Mouse (Mus musculus): ENCODE results near the gene Timd2.
"Not testable (repeated sequence)": the region's sequence is repeated elsewhere in the genome, so short reads cannot be mapped to it uniquely, and the experiment has no call there.

Timd2 gene

DNA sequence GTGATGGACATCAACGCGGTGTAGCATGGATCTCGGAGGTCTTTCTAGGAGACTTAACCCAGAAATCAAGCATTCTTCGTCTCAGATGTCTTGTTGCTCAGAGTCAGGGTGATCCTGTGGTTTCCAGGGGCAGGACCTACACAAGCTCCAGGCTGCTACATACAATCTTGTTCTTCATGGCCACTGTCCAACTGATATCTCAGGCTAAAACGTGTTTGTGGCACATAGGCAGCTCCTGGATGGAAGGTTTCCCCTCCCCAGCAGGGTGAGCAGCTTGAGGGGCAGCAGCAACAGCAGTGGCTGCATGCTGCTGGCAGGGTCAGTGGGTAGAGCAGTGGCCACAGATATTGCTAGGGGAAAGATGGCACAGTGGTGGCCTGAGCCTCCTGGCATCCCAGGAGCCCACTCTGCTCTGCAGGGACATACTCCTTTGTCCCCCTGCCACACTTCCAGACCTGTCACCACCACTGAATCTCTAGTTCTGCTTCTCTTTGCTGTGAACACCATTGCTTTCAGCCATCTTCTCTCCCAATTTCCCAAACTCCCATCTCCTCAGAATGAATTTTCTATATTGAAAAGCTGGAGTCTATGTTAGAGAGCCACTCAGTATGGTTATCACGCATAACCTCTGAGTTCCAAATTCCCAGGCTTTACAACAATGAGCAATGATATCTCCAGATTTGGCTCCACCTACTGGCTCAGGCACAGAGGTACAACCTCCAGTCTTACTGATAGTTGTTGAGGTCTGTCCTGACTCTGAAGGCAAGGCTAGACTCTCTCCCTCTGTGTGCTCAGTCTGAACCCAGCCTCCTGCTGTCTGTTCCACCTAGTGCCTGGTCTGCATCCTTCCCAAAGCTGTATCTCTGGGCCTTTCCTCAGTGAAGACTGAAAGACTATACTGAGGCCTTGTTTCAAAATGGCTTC lies 41.0 kb downstream of the Timd2 start:
- in situ Hi-C loops (cut with MboI, MseI): loop anchor here (10.0 kb wide), 1 partner anchor 221 kb away; no protein-coding TSS in a partner anchor

DNA sequence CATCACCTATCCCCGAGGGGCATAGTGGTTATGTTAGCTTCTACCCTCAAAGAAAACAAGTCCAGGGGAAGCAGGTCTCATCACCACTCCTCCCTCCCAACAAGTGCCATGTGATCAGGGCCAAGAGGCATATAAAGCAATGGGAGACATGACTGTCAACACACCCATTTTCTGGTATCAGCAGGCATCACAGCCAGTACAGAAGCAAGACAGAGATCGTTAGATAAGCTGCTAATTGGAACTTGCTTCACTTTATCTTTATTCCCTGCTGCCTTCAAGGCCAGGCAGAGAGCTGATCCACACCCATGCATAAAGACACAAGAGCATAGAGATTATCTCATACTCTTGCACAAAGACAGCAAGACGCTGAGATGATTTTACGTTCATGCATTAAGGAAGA lies 43.6 kb downstream of the Timd2 start:
- in situ Hi-C loops (cut with MboI, MseI): loop anchor here (10.0 kb wide), 1 partner anchor 218 kb away; no protein-coding TSS in a partner anchor

DNA sequence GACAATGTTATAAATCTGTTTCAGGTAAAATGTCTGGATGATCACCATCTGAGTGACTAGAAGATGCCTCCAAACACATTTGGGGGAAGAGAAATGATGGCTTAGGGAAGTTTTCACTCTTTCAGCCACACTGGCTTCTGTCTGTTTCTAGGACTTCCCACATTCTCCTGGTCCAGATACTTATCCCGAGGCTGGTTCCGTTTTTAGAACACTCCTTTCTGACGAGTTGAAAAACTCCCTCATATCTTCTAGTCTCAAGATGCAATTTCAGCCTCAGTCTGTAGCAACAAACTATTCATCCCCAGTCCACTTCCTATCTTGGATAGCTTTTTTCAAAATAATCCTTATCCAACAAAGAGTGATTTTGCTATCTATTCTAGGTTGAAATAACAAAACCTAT lies 54.4 kb downstream of the Timd2 start:
- in situ Hi-C loops (cut with MboI, MseI): no loop called here

DNA sequence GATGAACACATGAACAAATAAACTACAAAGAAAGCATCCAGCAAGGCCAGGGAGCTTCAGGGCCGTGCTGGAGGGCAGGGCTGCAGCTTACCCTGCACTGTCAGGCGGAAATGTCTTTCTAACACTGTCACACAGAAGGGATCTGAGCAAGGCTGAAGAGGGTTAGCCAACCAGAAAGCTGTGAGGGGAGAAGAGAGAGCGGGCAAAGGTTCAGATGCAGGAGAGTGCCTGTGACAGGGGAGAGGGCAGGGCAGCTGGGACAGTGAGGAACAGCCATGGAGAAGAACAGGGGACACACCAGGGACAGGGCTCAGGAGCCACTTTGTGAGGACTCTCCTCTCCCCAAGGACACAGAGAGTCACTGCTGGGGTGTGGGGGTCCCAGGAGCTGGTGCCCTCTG lies 57.2 kb downstream of the Timd2 start:
- in situ Hi-C loops (cut with MboI, MseI): not testable (repeated sequence)

DNA sequence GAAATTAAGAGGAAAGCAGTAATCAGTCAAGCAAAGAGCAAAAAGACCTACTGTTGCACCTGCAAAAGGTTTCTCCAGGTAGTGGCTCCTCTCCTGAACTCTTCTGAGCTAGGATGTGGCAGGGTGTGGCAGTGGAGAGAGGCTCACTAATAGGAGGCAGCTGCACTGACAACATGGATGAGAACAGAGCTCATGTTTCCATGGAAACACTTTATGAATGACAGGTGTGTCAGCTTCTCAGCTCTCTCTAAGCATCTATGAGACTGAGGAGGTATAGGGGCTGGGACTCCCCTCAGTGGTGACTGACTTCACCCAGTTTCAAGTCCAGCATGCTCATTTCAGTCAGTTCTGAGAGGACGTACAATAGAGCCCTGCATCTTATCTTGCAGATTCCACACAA lies 62.0 kb downstream of the Timd2 start:
- in situ Hi-C loops (cut with MboI, MseI): no loop called here

DNA sequence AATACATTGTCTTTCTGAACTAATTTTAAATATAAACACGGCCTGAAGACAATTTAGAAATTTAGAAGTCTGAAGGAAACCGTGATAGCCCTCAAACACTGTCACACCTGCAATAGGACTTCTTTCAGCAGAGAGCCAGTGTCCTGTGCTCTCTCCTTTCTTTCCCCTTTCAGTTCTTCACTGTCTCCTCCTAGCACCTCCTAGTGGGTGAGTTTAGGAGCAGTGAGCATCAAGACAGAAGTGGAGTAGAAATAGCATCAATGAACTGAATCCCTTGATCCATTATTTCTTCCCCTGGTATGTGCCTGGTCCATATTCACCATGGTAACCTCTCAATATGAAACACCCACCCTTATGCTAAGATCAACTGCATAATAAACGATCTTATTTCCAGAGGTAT lies 70.3 kb downstream of the Timd2 start:
- in situ Hi-C loops (cut with MboI, MseI): loop anchor here (10.0 kb wide), 1 partner anchor 192 kb away; no protein-coding TSS in a partner anchor

DNA sequence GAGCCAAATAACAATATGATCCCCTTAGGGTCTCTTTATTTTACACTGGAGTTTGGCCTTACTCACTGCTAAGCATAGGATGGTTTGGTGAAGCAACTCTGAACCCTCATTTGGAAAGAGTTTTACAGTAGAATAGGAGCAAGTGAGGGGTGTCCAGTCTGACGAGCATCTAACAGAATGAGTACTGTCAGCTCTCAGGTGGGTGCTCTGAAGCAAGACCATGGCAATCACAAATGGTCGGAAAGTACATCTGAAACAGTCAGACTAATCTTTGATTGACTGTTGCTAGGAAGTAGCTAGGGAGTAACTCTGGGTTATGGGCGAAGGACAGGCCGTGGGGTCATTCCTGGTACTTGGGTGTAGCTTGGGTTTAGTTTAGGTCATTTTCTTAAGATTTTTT lies 71.3 kb downstream of the Timd2 start:
- in situ Hi-C loops (cut with MboI, MseI): loop anchor here (10.0 kb wide), 1 partner anchor 191 kb away; no protein-coding TSS in a partner anchor

DNA sequence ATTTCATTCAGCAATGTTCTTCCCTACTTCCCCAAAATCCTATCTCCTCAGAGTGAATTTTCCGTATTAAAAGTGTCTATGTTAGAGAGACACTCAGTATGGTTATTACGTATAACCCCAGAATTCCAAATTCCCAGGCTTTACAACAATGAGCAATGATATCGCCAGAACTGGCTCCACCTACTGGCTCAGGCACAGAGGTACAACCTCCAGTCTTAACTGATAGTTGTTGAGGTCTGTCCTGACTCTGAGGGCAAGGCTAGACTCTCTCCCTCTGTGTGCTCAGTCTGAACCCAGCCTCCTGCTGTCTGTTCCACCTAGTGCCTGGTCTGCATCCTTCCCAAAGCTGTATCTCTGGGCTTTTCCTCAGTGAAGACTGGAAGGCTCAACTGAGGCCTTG lies 75.2 kb downstream of the Timd2 start:
- in situ Hi-C loops (cut with MboI, MseI): loop anchor here (10.0 kb wide), 1 partner anchor 187 kb away; no protein-coding TSS in a partner anchor

DNA sequence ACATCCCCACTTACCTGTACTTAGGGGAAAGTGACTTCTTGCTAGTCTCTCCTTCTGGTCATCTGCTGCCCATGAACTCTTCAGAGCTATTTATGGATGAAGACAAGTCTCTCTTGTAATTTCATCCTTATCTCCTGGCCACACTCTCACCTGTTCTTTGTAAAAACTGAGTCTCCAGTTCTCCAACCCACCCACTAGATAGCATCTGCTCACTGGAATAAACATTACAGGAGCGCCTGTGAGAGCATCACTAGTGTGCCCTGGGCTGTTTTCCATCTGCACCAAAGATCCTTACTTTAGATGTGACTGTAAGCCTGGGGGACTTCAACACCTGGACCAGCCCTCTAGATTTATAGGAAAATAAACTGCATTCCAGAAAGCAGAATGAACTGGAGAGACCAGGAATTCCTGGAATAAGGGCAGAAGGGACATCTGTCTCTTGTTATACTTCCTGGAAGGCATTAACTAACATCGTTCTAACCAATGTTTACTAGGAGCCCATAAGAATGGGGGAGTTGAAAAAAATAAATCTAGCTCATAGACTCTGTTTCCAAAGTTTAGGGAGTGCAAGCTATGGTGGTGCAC lies 77.6 kb downstream of the Timd2 start, which contains the start of gene Dppa1:
Dppa1 (minus strand) TSS at position 51 of the 585 bp plus-strand sequence.
- in situ Hi-C loops (cut with MboI, MseI): loop anchor here (5.0 kb wide), 1 partner anchor 42 kb away; no protein-coding TSS in a partner anchor

DNA sequence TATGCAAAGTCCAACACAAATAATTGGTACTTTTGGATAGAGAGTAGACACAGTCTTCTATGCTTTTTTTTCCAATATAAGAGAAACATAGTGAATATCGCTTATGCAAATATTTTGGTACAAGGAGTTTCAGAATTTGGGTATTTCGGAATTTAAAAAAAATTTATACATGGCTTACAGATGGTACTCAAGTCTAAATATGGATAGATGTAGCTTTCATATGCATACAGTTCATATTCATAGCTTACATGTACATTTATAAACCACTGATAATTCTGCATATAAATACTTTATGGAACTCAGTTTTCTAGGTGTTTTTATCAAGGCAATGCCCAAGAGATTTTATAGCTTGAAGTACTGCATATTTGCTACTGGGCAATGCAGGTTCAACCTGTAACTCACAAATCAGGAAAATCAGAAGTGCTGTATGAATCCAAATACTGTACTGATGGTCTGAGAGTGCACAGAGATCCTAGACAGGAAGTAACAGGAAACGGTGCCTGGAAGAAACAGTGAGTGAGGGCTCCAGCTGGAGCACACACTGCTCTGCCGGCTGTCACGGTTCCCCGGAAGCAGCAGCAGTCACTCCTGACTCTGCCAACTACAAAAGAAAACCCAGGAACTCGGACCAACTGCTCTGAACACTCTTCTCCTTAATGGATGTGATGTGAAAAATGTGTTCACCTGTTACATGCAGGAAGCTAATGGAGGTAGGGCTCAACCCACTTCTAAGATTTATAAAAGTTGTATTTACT lies 86.3 kb downstream of the Timd2 start:
- in situ Hi-C loops (cut with MboI, MseI): no loop called here

DNA sequence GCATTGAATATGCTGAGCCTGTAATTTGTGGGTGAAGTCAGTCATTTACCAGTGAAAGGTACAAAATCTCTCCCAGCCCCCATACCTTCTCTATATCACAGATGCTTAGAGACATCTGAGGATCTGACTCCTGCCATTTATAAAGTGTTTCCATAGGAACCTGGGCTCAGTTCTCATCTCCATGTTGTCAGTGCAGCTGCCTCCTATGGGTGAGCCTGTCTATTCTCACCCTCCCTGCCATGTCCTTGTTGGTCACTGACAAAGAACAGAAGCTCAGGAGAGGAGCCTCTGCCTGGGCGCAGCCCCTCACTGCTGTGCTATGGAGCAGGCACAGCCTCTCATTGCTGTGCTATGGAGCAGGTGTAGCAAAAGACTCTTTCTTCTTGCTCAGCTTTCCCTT lies 86.9 kb downstream of the Timd2 start:
- in situ Hi-C loops (cut with MboI, MseI): no loop called here
